Mouse (Mus musculus) layer of hippocampus, adult 11-12 months (tissue): Measurements from ENCODE around the gene Nfib.
"Not testable (repeated sequence)": the region's sequence is repeated elsewhere in the genome, so short reads cannot be mapped to it uniquely, and the experiment has no call there.

Source experiments
- DNase-seq: peaks from one replicate; pipeline ENCODE4 v3.0.0; 2022; ENCODE audit warnings: low spot score

The Nfib gene

GRCm38 (mm10) chr4:82294066-82294465 lies 411.5 kb downstream of the Nfib start:
- DNase-seq = no peak

- DNase-seq = no peak
Observed at GRCm38 (mm10) chr4:82291174-82291847, 414.2 kb downstream of the Nfib start.

GRCm38 (mm10) chr4:82290623-82291022 lies 414.9 kb downstream of the Nfib start:
- DNase-seq = no peak

GRCm38 (mm10) chr4:82289596-82289995 lies 416.0 kb downstream of the Nfib start:
- DNase-seq = no peak

GRCm38 (mm10) chr4:82288138-82288537 lies 417.4 kb downstream of the Nfib start:
- DNase-seq = peak; percentile 30

GRCm38 (mm10) chr4:82287454-82287853 lies 418.1 kb downstream of the Nfib start:
- DNase-seq = no peak

- DNase-seq = no peak
Observed at GRCm38 (mm10) chr4:82286931-82287330, 418.6 kb downstream of the Nfib start.

- no peak for DNase-seq
Observed at GRCm38 (mm10) chr4:82283536-82283935, 422.0 kb downstream of the Nfib start.

- DNase-seq = no peak
Observed at GRCm38 (mm10) chr4:82275996-82276395, 429.6 kb downstream of the Nfib start.

GRCm38 (mm10) chr4:82273049-82273754 lies 432.3 kb downstream of the Nfib start:
- no peak for DNase-seq

GRCm38 (mm10) chr4:82272099-82272498 lies 433.5 kb downstream of the Nfib start:
- DNase-seq = no peak

- DNase-seq = no peak
Observed at GRCm38 (mm10) chr4:82271547-82271946, 434.0 kb downstream of the Nfib start.

- DNase-seq = no peak
Observed at GRCm38 (mm10) chr4:82267832-82268778, 437.4 kb downstream of the Nfib start.

GRCm38 (mm10) chr4:82266066-82266619 lies 439.4 kb downstream of the Nfib start:
- DNase-seq = no peak

- DNase-seq = not testable (repeated sequence)
Observed at GRCm38 (mm10) chr4:82258545-82258944, 447.0 kb downstream of the Nfib start.

- no peak for DNase-seq
Observed at GRCm38 (mm10) chr4:82252054-82252453, 453.5 kb downstream of the Nfib start.

- no peak for DNase-seq
Observed at GRCm38 (mm10) chr4:82250355-82250659, 455.2 kb downstream of the Nfib start.

- no peak for DNase-seq
Observed at GRCm38 (mm10) chr4:82249518-82250354, 455.8 kb downstream of the Nfib start.

- DNase-seq = peak; percentile 19
Observed at GRCm38 (mm10) chr4:82248961-82249360, 456.6 kb downstream of the Nfib start.

- DNase-seq = no peak
Observed at GRCm38 (mm10) chr4:82248031-82248430, 457.5 kb downstream of the Nfib start.

- DNase-seq = no peak
Observed at GRCm38 (mm10) chr4:82246290-82246689, 459.3 kb downstream of the Nfib start.
